Mouse (Mus musculus) hindbrain, postnatal 0 days (tissue): ENCODE measurements at regions not wholly inside any gene's neighbourhood (a gene's known extent, or its start where the extent isn't known, plus 50 kb on each side); places are given as distances from the start of the nearest gene placed in this dataset.
A peak's percentile ranks its signal among the peaks of the same experiment; 100 is the strongest.

Experiments
- ATAC-seq: fragments of 200-750 bp; cut with Nextera tagmentation; 2 replicates; pipeline ENCODE4 v1.8.0; 2017; ENCODE audit warnings: mild to moderate bottlenecking, moderate TSS enrichment, moderate library complexity
- DNase-seq: peaks from one replicate; pipeline ENCODE4 v3.0.0-alpha.2; 2015; ENCODE audit warnings: low spot score
- H3K27ac ChIP-seq: fragments of 300-500 bp; sonication (generic); 2 replicates; pipeline ENCODE4 v1.5.1; 2014; ENCODE audit warnings: mild to moderate bottlenecking
- H3K27me3 ChIP-seq: fragments of 300-500 bp; sonication (generic); 2 replicates; pipeline ENCODE4 v1.6.1; 2014; ENCODE audit warnings: low read length, mixed read lengths; ENCODE audit not compliant: insufficient read depth
- H3K36me3 ChIP-seq: fragments of 300-500 bp; sonication (generic); 2 replicates; pipeline ENCODE4 v1.6.1; 2014; ENCODE audit warnings: low read length, mixed read lengths; ENCODE audit not compliant: insufficient read depth
- H3K4me1 ChIP-seq: fragments of 300-500 bp; sonication (generic); 2 replicates; pipeline ENCODE4 v1.6.1; 2014; ENCODE audit warnings: antibody characterized with exemption, low read length, mixed read lengths; ENCODE audit not compliant: insufficient read depth
- H3K4me2 ChIP-seq: fragments of 300-500 bp; sonication (generic); 2 replicates; pipeline ENCODE4 v1.6.1; 2014; ENCODE audit warnings: low read depth, mild to moderate bottlenecking, low read length, moderate library complexity, mixed read lengths
- H3K4me3 ChIP-seq: fragments of 300-500 bp; sonication (generic); 2 replicates; pipeline ENCODE4 v1.5.1; 2014; ENCODE audit warnings: low read length
- H3K9ac ChIP-seq: fragments of 300-500 bp; sonication (generic); replicated peaks from 2 replicates; pipeline ENCODE4 v1.6.1; 2014; ENCODE audit warnings: mild to moderate bottlenecking, low read length, moderate library complexity, mixed read lengths
- H3K9me3 ChIP-seq: fragments of 300-500 bp; sonication (generic); 2 replicates; pipeline ENCODE4 v1.6.1; 2016; ENCODE audit warnings: low read length, mixed read lengths
- CTCF ChIP-seq: IDR thresholded peaks from 2 replicates; pipeline ENCODE4 v1.5.1; 2016; ENCODE audit warnings: antibody characterized with exemption, control low read depth, low read depth
- WGBS: fragments of 180-500 bp; shearing (Covaris S2); extraction: QIAGEN DNeasy Blood & Tissue Kit; methylation state at CpG from one replicate; pipeline ENCODE4 v1.1.7; 2014; 5-methylcytosine and 5-hydroxymethylcytosine counted together

GRCm38 (mm10) chr14:66516770-66517169 lies 507.8 kb upstream of the Gulo start:
- no peak for TF ChIP-seq CTCF
- ATAC-seq (no peak), DNase-seq (no peak)
- 87% methylated on average over 3 of the region's 3 CpGs for WGBS
- Histone ChIP-seq H3K4me1 (no peaks in the 10 kb centered on the region), H3K9me3 (no peaks in the 10 kb centered on the region), H3K27me3 (no peaks in the 10 kb centered on the region), H3K27ac (no peak overlapping the region), H3K36me3 (no peaks in the 10 kb centered on the region), H3K4me3 (no peak overlapping the region), H3K4me2 (no peak overlapping the region), H3K9ac (no peak overlapping the region)

GRCm38 (mm10) chr14:66510750-66511149 lies 501.7 kb upstream of the Gulo start:
- no peaks in the 10 kb centered on the region for H3K9me3 ChIP-seq
- H3K9ac ChIP-seq, result no peak overlapping the region
- H3K27me3 ChIP-seq, result no peaks in the 10 kb centered on the region
- H3K36me3 ChIP-seq, result no peaks in the 10 kb centered on the region
- ATAC-seq (no peak), DNase-seq (peak; percentile 62)
- no peak overlapping the region for H3K4me3 ChIP-seq
- peaks cover 6% of the 10 kb centered on the region; the same call in 1 of the 2 replicates for H3K4me1 ChIP-seq
- 40% methylated on average over 5 of the region's 5 CpGs for WGBS
- H3K27ac ChIP-seq, result no peak overlapping the region
- no peak for TF ChIP-seq CTCF
- H3K4me2 ChIP-seq, result no peak overlapping the region

- Histone ChIP-seq H3K27me3 (no peaks in the 10 kb centered on the region), H3K9me3 (no peaks in the 10 kb centered on the region), H3K4me3 (no peak overlapping the region), H3K36me3 (no peaks in the 10 kb centered on the region), H3K27ac (no peak overlapping the region), H3K4me1 (peaks cover 6% of the 10 kb centered on the region; the same call in 1 of the 2 replicates), H3K4me2 (no peak overlapping the region), H3K9ac (no peak overlapping the region)
- TF ChIP-seq CTCF, result no peak
- ATAC-seq (no peak), DNase-seq (no peak)
- WGBS, result 52% methylated on average over 1 of the region's 1 CpGs
Measured at GRCm38 (mm10) chr14:66510218-66510617, 501.2 kb upstream of the Gulo start.

GRCm38 (mm10) chr14:66509706-66510105 lies 500.7 kb upstream of the Gulo start:
- WGBS, result 92% methylated on average over 7 of the region's 7 CpGs
- no peak for DNase-seq
- H3K27ac ChIP-seq, result no peak overlapping the region
- no peak for ATAC-seq
- H3K4me2 ChIP-seq, result no peak overlapping the region
- no peaks in the 10 kb centered on the region for H3K9me3 ChIP-seq
- no peaks in the 10 kb centered on the region for H3K27me3 ChIP-seq
- no peak overlapping the region for H3K9ac ChIP-seq
- H3K4me1 ChIP-seq, result peaks cover 6% of the 10 kb centered on the region; the same call in 1 of the 2 replicates
- TF ChIP-seq CTCF, result no peak
- no peak overlapping the region for H3K4me3 ChIP-seq
- no peaks in the 10 kb centered on the region for H3K36me3 ChIP-seq

DNA sequence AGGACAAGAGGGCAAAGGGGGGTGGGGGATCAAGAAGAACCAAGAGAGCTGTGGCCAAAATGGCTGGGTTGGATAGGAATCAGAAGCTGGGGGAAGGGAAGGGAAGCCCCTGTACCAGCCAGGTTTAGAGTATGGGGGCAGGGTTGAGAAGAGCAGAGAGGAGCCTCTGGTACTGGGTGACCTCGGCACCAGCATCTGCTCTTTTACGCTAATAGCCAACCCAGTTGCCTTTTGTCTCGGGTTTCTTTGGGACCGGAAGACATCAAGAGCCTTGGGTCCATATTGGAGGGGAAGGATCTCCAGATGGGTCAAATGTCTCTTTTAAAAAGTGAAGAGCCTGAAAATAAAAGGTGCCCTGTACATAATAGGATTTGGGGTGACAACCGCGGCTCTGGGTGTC lies 493.0 kb upstream of the Gulo start:
- ATAC-seq (no peak), DNase-seq (no peak)
- H3K27me3 ChIP-seq, result no peaks in the 10 kb centered on the region
- no peak overlapping the region for H3K27ac ChIP-seq
- H3K4me3 ChIP-seq, result no peak overlapping the region
- peaks cover 6% of the 10 kb centered on the region for H3K4me1 ChIP-seq
- WGBS, result 88% methylated on average over 6 of the region's 6 CpGs
- no peaks in the 10 kb centered on the region for H3K9me3 ChIP-seq
- H3K9ac ChIP-seq, result no peak overlapping the region
- no peaks in the 10 kb centered on the region for H3K36me3 ChIP-seq
- no peak for TF ChIP-seq CTCF
- no peak overlapping the region for H3K4me2 ChIP-seq

DNA sequence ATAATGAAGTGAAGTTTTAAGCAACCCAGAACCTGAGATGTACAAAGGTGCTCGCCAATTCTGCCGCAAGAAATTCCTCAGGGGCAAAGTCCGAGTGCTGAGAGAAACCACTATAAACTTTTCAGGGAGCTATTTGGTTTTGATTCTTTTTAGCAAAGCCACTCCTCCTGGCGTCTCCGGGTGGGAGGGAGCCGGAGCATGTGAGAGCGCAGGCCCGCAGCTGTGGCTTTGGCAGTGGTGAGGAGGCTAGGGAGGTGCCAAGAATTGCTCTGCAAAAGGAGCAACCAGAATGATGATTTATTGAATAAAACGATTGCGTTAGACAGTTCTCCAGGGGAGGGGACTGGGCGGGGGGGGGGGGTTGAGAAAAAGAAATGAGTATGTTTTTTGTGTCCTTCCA lies 490.9 kb upstream of the Gulo start:
- ATAC-seq (peak; percentile 87), DNase-seq (peak; percentile 88)
- Histone ChIP-seq H3K4me2 (peak overlapping the region; percentile 35), H3K9me3 (no peaks in the 10 kb centered on the region), H3K4me1 (peaks cover 6% of the 10 kb centered on the region), H3K36me3 (no peaks in the 10 kb centered on the region), H3K27ac (peak overlapping the region; percentile 45; the same call in 1 of the 2 replicates), H3K27me3 (no peaks in the 10 kb centered on the region), H3K9ac (no peak overlapping the region), H3K4me3 (no peak overlapping the region)
- TF ChIP-seq CTCF, result no peak
- WGBS, result 10% methylated on average over 11 of the region's 11 CpGs

DNA sequence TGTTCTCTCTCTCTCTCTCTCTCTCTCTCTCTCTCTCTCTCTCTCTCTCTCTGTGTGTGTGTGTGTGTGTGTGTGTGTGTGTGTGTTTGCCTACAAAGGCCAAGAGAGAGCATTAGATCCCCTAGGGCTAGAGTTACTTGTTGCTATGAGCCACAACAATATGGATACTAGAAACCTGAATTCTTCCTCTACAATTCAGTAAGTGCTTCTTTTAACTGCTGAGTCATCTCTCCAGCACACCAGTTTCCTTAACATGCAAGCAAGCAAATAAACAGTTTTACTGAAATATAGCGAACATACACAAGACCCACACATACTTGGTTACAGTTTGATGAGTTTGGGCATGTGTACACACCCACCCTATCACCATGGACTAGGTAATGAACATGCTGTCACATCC lies 486.1 kb upstream of the Gulo start:
- ATAC-seq, result no peak
- Histone ChIP-seq H3K9ac (no peak overlapping the region), H3K36me3 (no peaks in the 10 kb centered on the region), H3K4me3 (no peak overlapping the region), H3K9me3 (no peaks in the 10 kb centered on the region), H3K27me3 (no peaks in the 10 kb centered on the region), H3K4me1 (peaks cover 12% of the 10 kb centered on the region), H3K27ac (peak overlapping the region; percentile 77), H3K4me2 (no peak overlapping the region)
- 71% methylated on average over 1 of the region's 1 CpGs for WGBS
- DNase-seq, result peak; percentile 30
- no peak for TF ChIP-seq CTCF
